Mouse (Mus musculus) megakaryocyte-erythroid progenitor cell, adult 5-6 weeks (primary cell): ENCODE results near the gene Lin54. TPM values are rescaled to one million over a fixed set of nuclear protein-coding genes. Genes with fewer than 3 reads are reported as not detected.
A peak's percentile ranks its signal among the peaks of the same experiment; 100 is the strongest.
"Not testable (repeated sequence)": the region's sequence is repeated elsewhere in the genome, so short reads cannot be mapped to it uniquely, and the experiment has no call there.

Source experiments
- ATAC-seq: replicated peaks from 2 replicates; pipeline ENCODE4 v1.8.0; 2016; ENCODE audit warnings: mild to moderate bottlenecking, inconsistent platforms; ENCODE audit not compliant: severe bottlenecking, poor library complexity, low FRiP score, low TSS enrichment
- total RNA-seq, 2 experiments: library from RNA; stranded (forward) in 1 of 2; stranded (reverse) in 1 of 2; fragments of 200-1000, 215-1000 nt in 1 of 2; fragments of >200 nt in 1 of 2; fragmentation: Nextera tagmentation in 1 of 2; gene quantifications; 2 replicates each; pipeline ENCODE4 v1.2.3; 2014 to 2017

The Lin54 gene
- total RNA-seq, 2 experiments from 2014 or later = 45.3 to 56.5 TPM

DNA sequence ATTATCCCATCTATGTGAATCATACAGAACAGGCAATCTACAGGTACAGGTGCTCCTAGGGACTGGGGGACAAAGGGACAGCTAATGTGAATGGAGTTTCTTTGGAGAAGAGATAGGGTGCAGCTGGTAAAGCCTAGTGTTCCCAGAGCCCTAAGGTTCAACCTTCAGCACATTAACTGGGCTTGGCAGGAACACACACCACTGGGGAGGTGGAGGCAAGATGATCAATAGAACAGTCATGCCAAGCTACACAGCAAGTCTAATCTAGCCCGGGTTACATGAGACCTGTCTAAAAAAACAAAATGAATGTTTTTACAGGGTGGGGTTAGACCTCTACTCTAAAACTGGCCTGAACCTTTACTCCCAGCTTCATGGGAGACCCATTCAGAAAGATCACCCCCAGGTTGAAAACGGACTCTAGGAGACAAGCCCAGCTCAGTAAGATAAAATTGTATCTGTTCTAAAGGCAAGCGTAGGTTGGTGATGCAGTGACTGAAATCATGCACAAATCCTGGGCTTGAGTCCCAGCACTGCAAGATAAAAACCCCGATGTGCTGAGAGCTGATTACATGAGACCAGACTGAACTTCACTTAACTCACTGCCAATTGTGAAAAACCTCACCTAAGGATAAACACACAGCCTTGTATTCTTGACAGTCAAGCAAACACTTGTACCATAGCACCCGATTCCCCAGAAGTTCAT lies 72.3 kb downstream of the Lin54 start:
- ATAC-seq = peak; percentile 65

GRCm38 (mm10) chr5:100427276-100427675 lies 73.2 kb downstream of the Lin54 start:
- no peak for ATAC-seq

DNA sequence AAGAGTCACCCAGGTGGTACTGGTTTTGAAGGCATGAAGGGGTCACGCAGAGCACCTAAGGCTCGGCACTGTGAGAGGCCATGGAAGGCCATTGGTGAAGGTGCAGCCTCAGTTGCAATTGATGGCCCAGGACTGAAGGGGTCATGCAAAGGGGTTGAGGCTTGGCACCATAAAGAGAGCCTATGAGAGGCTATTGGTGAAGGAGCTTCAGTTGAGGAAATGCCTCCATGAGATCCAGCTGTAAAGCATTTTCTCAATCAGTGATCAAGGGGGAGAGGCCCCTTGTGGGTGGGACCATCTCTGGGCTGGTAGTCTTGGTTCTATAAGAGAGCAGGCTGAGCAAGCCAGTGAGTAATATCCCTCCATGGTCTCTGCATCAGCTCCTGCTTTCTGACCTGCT lies 74.6 kb downstream of the Lin54 start:
- ATAC-seq = not testable (repeated sequence)

DNA sequence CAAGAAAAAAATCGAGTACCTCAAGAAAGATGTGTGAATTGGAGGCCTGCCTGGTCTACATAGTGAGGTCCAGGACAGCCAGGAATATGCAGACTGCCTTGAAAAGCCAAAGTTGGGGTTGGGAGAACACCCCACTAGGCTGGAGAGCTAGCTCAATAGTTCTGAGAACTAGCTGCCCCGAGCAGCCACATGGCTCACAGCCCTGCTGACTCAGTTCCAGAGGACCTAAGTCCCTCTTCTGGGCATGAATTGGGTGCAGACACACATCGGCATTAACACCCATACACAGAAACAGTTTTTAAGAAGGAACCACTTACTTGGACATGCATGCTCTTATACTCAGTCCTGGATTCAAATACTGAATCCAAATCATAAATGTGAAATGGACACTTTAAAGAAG lies 76.2 kb downstream of the Lin54 start:
- no peak for ATAC-seq

- ATAC-seq = no peak
These were observed 76.8 kb downstream of the Lin54 start for GRCm38 (mm10) chr5:100423626-100424025.

DNA sequence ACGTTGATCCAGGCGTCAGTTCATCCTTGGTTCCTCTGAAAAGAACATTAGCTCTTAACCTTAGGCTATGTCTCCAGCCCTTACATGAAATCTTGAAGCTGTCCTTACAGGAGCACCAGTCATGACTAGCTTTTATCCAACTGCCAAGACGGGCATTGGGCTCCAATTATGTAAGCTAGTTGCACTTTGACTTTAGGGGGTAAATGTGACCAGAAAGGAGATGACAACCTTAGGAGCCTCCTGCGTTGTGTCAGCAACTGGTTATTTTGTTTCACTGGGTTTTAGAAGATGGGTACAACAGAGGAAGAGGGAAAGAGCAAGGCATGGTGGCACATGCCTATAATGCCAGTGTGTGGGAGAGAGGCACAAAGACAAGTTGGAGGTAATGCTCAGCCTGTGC lies 81.6 kb downstream of the Lin54 start:
- ATAC-seq = no peak

DNA sequence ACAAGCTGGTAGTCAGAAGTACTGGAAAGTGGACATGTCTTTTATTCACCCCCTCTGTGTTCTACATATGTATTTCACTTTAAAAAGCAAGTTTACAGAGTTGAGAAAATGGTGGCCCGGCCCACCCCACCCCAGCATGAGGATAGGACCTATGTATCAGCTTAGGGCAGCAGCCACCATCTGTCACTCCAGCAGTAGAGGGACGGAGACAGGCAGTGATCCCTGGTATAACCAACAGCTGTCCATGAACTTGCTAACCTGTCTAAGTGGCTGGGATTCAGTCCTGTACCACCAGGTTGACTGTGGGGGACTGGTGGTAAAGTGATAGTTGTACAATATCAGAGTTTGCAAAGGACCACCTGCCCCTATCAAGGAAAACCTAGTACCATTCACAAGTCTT lies 82.4 kb downstream of the Lin54 start:
- ATAC-seq = no peak

- ATAC-seq = peak; percentile 95
These were observed 84.5 kb downstream of the Lin54 start, which contains the start of gene Sec31a for GRCm38 (mm10) chr5:100415761-100416590. Sec31a (minus strand) TSS chr5:100416234.

DNA sequence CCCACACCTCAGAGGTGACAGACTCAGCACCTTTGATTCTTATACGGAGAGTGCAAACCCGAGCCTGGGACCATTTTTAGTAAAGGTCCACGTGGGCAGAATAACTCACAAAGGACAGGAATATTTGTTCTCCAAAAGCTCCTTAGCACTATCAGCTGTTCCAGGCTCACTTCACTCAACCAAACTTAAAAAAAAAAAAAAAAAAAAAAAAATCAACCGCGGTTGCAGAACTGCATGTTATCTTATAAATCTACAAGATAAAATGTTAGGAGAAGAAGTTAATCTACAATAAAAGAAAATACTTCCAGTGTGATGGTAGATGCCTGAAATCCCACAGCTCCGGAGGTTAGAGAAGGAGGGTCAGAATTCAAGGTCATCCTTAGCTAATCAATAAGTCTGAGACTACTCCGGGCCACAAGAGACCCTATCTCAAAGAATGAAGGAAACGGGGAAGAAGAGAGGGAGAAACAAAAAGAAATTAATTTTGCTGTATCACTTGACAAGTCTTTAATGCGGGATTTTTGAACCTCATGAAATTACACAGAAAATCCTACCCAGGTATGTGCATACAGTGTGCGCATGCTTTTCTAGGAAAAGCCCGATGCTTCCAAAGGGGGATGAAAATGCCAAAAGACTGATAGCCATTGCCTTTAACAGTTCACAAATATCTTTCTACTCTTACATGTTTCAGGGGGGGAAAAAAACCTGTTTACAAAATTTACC lies 85.8 kb downstream of the Lin54 start:
- ATAC-seq = no peak

DNA sequence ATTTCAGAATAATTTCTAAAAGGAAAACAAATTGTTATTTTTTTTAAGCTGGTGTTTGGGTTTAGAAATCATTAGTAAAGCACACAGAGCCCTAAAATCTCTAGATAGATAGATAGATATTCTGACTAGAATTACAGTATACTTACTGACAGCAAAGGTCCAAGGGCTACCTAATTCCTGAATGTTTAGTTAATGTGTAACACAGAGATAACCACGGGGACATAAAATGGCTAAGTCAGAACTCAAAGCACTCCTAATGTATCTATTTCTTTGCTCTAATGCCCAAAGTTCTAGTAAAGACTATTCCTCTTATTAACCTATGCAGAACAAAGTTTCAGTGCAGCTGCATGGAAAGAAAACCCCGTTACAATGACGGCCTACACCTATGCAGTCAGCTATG lies 87.6 kb downstream of the Lin54 start:
- ATAC-seq = no peak

- no peak for ATAC-seq
These were observed 90.2 kb downstream of the Lin54 start for GRCm38 (mm10) chr5:100410281-100410680.

DNA sequence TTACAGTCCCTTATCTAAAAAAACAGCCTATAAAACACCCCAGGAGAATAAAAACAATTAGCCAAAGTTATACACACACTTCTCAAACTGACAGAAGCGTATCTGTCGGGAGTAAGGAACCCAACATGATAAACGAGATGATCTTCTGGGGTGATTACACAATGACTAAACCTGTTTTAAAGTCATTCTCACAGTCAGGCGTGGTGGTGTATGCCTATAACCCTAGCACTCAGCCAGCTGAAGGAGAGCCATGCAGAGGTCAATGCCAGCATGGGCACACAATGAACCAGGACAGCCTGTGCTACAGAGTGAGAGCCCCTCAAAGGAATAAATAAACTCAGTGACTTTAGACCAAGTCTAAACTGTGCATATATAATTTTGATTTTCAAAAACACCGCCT lies 92.0 kb downstream of the Lin54 start:
- ATAC-seq = no peak; the same call in 1 of the 2 replicates

DNA sequence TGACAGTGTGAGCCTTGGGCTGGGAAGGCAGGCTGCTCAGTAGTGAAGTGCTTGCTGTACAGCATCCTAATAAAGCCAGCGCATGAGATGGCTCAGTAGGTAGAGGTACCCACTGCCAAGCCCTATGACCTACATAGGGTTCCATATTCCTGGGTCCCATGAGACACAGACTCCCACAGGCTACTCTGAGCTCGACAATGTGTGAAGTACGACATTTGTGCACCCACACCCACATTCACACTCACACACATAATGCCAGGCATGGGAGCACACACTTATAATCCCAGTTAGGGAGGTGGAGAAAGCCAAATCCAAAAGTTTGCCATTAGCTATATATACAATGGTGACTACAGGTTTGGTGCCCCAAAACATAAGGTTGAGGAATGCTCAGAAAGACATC lies 103.7 kb downstream of the Lin54 start:
- no peak for ATAC-seq

- ATAC-seq = 0 out of 2 replicates have a peak, but pooled peaks have one; percentile 47
These were observed 106.8 kb downstream of the Lin54 start for GRCm38 (mm10) chr5:100393681-100394080.

- ATAC-seq = no peak
These were observed 107.9 kb downstream of the Lin54 start for GRCm38 (mm10) chr5:100392436-100392955.

Other genes starting within 250 kb of the Lin54 start
- 121 and 126 TPM in 2 replicates for gene Sec31a, start 84.4 kb downstream of the Lin54 start, total RNA-seq (2014; fragmentation: Nextera tagmentation)
- gene Sec31a, start 84.4 kb downstream of the Lin54 start, total RNA-seq (2017) = 95.7 and 121 TPM in 2 replicates
- gene Cops4, start 17.7 kb upstream of the Lin54 start, total RNA-seq (2014; fragmentation: Nextera tagmentation) = 86.0 and 93.6 TPM in 2 replicates
- gene Cops4, start 17.7 kb upstream of the Lin54 start, total RNA-seq (2017) = 186 and 187 TPM in 2 replicates
- 205 and 254 TPM in 2 replicates for gene Plac8, start 71.6 kb upstream of the Lin54 start, total RNA-seq (2014; fragmentation: Nextera tagmentation)
- gene Plac8, start 71.6 kb upstream of the Lin54 start, total RNA-seq (2017) = 198 and 535 TPM in 2 replicates
- gene Coq2, start 174.5 kb upstream of the Lin54 start, total RNA-seq (2014; fragmentation: Nextera tagmentation) = 50.6 and 67.3 TPM in 2 replicates
- gene Coq2, start 174.5 kb upstream of the Lin54 start, total RNA-seq (2017) = 40.1 and 56.6 TPM in 2 replicates
- not detected in 2 replicates for gene Hpse, start 219.1 kb upstream of the Lin54 start, total RNA-seq (2014; fragmentation: Nextera tagmentation)
- gene Hpse, start 219.1 kb upstream of the Lin54 start, total RNA-seq (2017) = 0.47 TPM in 1 of 2 replicates, not detected in the other